Mouse (Mus musculus) adrenal gland, postnatal 10 days (tissue): ENCODE measurements around the gene Fgfr2. TPM values are rescaled to one million over a fixed set of nuclear protein-coding genes. Genes with fewer than 3 reads are reported as not detected.
A peak's percentile ranks its signal among the peaks of the same experiment; 100 is the strongest.

Experiments used
- DNase-seq: peaks from one replicate; pipeline ENCODE4 v3.0.0; 2021; ENCODE audit warnings: mixed read lengths
- total RNA-seq, 2 experiments: library from RNA; stranded (reverse); gene quantifications; 2 replicates each; pipeline ENCODE4 v1.2.3; 2021

The Fgfr2 gene
- total RNA-seq, 2 experiments from 2014 or later, result 128 to 169 TPM

GRCm38 (mm10) chr7:132494263-132494662, 628.9 kb downstream of the Fgfr2 start:
- no peak for DNase-seq

GRCm38 (mm10) chr7:132493632-132494031, 629.5 kb downstream of the Fgfr2 start:
- DNase-seq, result no peak

GRCm38 (mm10) chr7:132491902-132492301, 631.2 kb downstream of the Fgfr2 start:
- no peak for DNase-seq

GRCm38 (mm10) chr7:132487361-132487760, 635.8 kb downstream of the Fgfr2 start:
- DNase-seq, result no peak

- no peak for DNase-seq
Observed at GRCm38 (mm10) chr7:132486403-132487178, 636.6 kb downstream of the Fgfr2 start.

- no peak for DNase-seq
Observed at GRCm38 (mm10) chr7:132484424-132484823, 638.7 kb downstream of the Fgfr2 start.

- DNase-seq, result no peak
Observed at GRCm38 (mm10) chr7:132480696-132481306, 642.3 kb downstream of the Fgfr2 start.

- no peak for DNase-seq
Observed at GRCm38 (mm10) chr7:132478295-132478809, 644.8 kb downstream of the Fgfr2 start.

- DNase-seq, result no peak
Observed at GRCm38 (mm10) chr7:132477753-132478152, 645.4 kb downstream of the Fgfr2 start.

- DNase-seq, result no peak
Observed at GRCm38 (mm10) chr7:132476491-132476890, 646.7 kb downstream of the Fgfr2 start.

- DNase-seq, result peak; percentile 76
Observed at GRCm38 (mm10) chr7:132475069-132475468, 648.1 kb downstream of the Fgfr2 start.

GRCm38 (mm10) chr7:132471327-132471726, 651.8 kb downstream of the Fgfr2 start:
- DNase-seq, result peak; percentile 50

- DNase-seq, result no peak
Observed at GRCm38 (mm10) chr7:132468391-132468790, 654.8 kb downstream of the Fgfr2 start.

GRCm38 (mm10) chr7:132465897-132466296, 657.3 kb downstream of the Fgfr2 start:
- DNase-seq, result no peak

- DNase-seq, result no peak
Observed at GRCm38 (mm10) chr7:132464894-132465293, 658.3 kb downstream of the Fgfr2 start.

GRCm38 (mm10) chr7:132458493-132458892, 664.7 kb downstream of the Fgfr2 start:
- DNase-seq, result no peak

- DNase-seq, result no peak
Observed at GRCm38 (mm10) chr7:132455071-132455720, 668.0 kb downstream of the Fgfr2 start.

- no peak for DNase-seq
Observed at GRCm38 (mm10) chr7:132449891-132450735, 673.0 kb downstream of the Fgfr2 start.

GRCm38 (mm10) chr7:132448511-132449154, 674.5 kb downstream of the Fgfr2 start:
- no peak for DNase-seq

- DNase-seq, result no peak
Observed at GRCm38 (mm10) chr7:132447558-132447957, 675.6 kb downstream of the Fgfr2 start.

- no peak for DNase-seq
Observed at GRCm38 (mm10) chr7:132446841-132447240, 676.3 kb downstream of the Fgfr2 start.

- no peak for DNase-seq
Observed at GRCm38 (mm10) chr7:132444221-132444620, 678.9 kb downstream of the Fgfr2 start.
